Mouse (Mus musculus): ENCODE measurements at regions not wholly inside any gene's neighbourhood (a gene's known extent, or its start where the extent isn't known, plus 50 kb on each side); places are given as distances from the start of the nearest gene placed in this dataset.
A peak's percentile ranks its signal among the peaks of the same experiment; 100 is the strongest.

DNA sequence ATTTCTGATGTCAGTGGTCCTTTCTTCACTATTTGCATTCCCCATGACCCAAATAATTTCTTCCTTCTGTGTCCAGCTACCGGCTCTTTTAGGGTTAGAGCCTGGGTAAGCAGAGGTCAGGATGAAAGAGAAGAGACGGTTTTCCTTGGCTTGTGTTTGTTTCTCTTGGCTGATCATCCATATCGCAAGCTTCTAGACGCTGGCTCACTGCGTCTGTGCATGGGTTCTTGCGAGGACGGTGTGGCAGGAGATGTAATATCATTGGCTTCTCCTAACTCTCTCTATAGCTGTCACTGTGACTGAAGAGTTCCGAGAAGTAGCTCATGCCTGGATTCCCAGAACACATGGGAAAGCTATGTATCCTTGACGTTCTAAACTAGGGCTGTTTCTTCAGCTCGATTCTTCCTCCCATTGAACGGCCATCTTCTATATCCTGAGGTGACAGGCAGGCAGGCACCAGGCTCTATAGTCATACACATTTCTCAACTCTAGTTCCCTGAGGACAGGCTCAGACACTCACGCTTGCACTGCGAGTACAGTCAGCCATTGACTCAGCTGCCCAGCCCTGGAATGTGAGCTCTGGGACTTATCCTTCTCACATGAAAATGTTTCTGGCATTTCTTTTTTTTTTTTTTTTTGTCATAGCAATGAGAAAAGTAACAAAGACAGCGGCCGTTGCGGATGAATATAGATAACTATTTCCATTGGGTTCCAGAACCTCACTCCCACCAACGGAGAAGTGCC is 85.0 kb downstream of the Bach1 start:
- no peak for ATAC-seq (replicated peaks; ENCODE audit: poor library complexity)

DNA sequence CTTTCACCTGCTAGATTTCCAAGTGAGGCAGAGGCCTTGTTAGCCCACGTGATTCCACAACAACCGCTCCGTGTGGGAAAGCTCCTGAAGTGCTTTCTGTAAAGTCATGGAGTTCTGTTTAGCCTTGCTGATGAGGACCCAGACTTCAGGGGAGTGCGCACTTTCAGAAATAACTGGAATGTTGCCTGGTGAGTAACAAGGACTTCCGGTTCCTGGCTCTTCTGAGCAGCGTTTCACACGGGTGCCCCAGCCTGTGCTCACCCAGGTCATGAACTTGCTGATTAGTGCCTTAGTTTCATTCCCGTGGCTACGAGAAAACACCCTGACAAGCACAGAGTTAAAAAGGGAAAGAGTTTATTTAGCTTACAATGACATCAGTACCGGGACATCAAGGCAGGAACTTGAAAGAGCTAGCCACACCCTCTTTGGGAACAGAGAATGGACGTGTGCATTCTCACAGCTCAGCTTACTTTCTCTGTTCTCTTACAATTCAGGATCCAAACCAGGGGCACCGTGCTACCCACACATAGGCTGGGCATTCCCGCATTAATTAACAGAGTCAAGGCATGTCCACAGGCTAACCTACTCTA is 85.8 kb downstream of the Bach1 start:
- no peak for ATAC-seq (replicated peaks; ENCODE audit: poor library complexity)

DNA sequence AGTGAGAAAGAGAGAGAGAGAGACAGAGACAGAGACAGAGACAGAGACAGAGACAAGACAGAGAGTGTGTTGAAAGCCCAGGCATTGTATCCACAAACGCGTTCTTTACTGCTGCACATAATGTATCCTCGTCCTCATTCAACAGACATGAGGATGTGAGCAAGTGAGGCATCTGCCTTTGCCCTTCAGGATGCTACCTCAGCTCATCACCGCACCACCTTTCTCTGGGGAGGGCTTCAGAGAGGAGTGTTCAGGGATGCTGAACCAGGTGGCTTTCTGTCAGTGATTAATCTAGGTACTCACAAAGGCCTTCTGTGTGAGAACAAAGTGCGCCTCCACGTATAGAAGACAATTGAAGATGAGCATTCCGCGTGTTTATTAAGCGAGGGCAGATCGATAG is 90.8 kb downstream of the Bach1 start:
- no peak for ATAC-seq (replicated peaks; ENCODE audit: poor library complexity)

GRCm38 (mm10) chr16:87789957-87790356 is 91.2 kb downstream of the Bach1 start:
- ATAC-seq (replicated peaks; ENCODE audit: poor library complexity) = no peak

- ATAC-seq (replicated peaks; ENCODE audit: poor library complexity) = peak; percentile 63
These were observed 97.9 kb downstream of the Bach1 start for GRCm38 (mm10) chr16:87796514-87797248.

- ATAC-seq (replicated peaks; ENCODE audit: poor library complexity) = no peak
These were observed 103.6 kb downstream of the Bach1 start for GRCm38 (mm10) chr16:87802317-87802716.

- ATAC-seq (replicated peaks; ENCODE audit: poor library complexity) = no peak
These were observed 118.8 kb downstream of the Bach1 start for GRCm38 (mm10) chr16:87817590-87817989.

GRCm38 (mm10) chr16:87834296-87834695 is 135.6 kb downstream of the Bach1 start:
- no peak for ATAC-seq (replicated peaks; ENCODE audit: poor library complexity)

- ATAC-seq (replicated peaks; ENCODE audit: poor library complexity) = peak; percentile 95
These were observed 142.3 kb downstream of the Bach1 start for GRCm38 (mm10) chr16:87840949-87841546.
